Mouse (Mus musculus) adrenal gland, adult (tissue): ENCODE results near the gene Slmap.

Experiments used
- DNase-seq, 2 experiments: peaks; one replicate each; pipeline ENCODE4 v3.0.0; 2022 to 2023; ENCODE audit warnings: low spot score in 1 of 2; ENCODE audit not compliant: inconsistent age in 2 of 2

Slmap gene

DNA sequence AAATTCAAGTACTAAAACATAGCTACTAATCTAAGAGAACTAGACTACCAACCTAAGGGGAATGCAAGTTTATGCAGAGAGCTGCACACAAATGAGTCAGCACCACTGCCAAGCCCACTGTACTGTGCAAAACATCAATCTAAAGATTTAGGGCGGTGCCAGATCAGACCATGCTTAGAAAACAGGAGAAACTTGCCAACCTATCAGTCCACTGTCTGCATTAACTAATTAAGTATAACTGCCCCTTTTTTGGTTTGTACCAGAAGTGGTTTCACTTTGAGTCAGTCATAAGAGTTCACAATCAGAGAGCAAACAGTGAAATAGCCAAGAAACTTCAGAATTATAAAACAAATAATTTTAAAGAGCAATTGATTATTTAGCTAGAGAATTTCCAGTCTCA lies 53.3 kb downstream of the Slmap start:
- DNase-seq: no peak

DNA sequence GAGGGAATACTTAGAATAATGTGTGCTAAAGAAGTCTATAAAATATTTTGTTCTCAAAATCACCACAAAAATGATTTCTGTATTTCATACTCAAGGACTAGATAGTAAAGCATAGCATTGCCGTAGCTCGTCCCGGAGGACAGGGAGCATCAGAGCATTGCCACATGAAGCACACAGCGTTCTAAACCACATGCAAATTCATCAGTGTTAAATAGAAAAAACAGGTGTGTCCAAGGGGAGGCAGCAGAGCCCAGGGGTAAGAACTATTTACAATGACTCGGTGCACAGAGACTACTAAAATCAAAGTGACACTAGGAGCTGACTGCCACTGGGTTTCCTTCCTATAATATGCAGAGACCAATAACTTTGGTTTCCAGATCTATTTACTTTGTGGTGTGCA lies 57.0 kb downstream of the Slmap start:
- no peak for DNase-seq

DNA sequence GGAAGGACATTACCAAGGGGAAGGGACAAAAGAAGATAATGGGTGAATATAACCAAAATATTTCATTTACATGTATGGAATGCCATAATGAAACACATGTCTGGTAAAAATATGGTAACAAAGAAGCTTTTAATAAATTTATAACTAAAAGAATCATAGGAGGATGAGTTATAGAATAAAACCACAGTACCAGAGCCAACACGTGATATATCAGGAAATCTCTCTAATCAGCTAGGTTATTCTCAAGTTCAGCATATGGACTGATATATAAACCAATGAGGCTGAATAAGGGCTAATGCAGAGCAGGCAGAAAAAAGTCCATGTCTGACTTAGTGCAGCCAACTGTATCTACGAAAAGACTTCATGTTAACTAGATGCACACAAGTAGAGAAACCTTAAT lies 58.3 kb downstream of the Slmap start:
- no peak for DNase-seq

DNA sequence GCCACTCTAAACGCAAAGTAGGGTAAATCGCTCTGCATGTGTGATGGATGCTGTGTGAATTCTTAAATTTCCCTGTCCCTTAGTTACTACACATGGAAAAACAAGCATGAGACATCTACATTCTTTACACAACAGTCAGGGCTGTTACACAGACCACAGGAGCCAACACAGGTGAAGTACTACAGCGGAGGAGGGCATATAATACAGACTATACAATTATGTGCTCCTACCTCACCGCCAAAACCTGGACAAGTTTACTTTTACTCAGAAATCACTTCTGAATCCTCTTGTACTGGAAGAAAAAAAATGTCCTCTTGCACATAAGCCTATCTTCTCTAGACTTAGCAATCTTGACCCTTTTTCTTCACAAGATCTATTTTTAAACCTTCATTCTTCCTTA lies 66.8 kb downstream of the Slmap start:
- DNase-seq: no peak

DNA sequence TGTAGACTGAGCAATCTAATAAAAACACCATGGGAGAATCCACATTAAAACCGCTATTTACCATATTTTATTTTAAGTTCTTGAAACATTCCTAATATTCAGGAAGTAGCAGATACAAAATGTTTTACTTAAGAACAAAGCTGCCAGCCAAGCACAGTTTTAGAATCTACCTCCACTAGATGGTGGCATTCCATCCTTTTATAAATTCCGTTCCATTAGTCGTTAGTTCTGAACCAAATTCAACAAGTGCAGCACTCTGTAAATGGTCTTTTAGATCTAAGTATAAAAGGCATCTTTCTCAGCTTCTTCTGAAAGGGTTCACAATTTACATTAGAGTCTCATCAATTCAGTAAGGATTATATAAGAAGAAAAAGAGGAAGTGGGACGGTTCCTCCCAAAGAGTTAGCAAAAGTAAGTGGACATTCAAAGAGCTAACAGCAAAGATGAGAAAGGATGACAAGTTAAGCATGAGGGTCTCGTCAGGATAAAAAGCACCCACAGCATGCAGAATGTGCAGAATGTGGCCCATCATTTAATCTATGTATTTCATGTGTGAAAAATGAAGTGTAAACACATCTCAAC lies 68.1 kb downstream of the Slmap start:
- DNase-seq: no peak

DNA sequence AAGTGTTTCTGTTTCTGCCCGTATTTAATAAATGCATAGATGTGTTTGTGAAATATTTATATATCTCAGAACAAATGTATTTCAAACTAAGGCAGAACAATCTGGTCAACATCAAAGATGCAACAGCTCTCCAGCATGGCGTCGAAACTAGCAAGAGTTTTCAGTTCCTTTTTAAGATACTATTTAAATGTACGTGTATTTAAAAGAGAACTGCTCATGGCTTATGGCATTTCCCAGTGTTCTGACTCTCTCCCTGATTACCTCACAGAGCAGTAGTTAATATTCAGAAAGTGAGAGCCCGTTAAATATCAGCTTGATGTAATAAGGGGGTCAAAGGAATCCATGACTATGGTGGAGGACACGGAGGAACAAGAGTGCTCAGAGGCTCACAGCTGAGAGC lies 68.8 kb downstream of the Slmap start:
- no peak for DNase-seq

DNA sequence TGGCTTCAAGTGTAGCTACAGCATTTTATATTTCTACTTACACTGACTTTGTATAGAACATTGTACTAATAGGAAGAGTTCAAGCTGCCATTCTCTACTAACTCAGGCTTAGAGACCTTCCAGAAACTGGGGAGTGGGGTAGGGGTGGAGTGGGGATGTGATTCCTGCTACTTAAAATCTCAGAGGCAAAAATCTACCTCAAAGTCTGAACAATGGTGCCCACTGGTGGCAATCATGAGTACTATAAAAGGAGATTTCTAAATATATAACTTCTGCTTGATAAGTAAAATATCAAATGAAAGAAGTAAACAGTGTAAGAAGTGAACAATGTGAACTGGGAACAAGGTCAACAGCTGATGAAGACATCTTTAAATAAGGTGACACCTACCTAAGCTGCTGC lies 75.2 kb downstream of the Slmap start:
- DNase-seq: peak in 1 of 2 experiments; percentile 67

DNA sequence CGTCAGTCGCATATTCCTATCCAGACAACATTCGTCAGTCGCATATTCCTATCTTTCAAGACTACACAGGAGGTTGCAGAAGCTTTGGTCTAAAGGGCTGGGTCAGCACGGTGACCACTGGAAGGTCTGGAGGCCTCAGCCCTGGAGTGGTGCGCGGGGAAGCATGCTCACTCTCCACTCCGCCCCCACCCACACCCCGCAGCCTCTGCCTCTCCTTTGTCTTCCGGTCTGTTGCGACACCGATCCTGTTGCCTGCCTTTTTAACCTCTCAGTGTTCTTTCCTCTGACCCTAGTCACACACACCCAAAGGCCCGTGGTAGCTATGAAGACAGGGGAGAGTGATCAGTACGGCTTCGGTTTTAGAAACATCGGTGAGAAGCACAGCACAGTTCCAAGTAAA lies 79.9 kb downstream of the Slmap start:
- DNase-seq: peak in 1 of 2 experiments; percentile 25

DNA sequence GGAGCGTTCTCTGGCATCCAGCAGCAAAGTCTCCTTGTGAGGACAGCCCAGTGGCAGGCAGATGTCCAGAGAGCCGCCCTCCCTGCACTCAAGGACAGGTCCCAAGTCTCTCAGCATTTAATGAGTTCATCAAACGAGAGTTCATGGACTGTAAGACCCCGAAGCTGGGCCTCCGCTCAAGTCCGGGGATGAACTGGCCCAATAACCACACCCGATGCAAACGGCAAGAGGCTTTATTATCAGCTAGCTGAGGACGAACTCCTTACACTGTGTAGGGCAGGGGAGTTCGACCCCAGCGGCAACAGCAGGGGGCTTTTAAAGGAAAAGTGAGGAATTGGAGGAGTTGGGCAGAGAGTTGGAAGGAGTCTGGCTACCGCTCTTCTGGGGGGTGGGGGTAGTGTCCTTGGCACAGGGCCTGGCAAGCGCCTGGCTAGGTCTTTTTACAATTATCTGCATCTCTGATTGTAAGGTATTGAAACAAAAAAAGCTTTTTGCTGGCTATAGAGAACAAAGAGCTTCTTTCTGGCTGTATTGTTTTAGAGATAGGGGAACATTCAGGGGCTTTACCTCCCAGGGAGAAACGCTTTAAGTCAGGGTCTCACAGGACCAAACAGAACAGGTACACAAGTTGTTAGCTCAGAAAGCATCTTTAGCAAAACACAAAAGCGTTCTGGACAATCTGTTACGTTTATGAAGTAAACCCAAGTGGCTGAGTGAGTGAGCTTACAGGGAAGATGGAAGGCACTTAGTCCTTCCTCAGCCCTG lies 84.5 kb downstream of the Slmap start:
- DNase-seq: peak; percentile 45 to 74

DNA sequence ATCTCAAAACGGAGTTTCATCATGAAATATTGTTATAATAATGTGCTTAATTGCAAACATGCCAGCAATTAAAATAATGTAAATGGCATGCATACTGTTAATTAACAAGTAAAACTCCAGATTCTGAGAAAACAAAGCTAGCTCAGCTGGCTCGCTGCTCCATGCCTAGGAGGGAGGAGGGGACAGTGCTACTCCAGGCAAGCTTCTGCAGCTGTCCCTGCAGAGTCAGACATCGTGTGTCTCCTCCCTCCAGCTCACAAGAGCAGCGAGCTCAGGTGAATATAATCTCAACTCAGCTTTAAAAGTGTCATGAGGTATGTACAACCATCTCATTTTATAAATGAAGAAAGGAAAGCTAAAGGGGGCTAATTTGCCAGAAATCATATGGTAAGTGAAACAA lies 86.2 kb downstream of the Slmap start:
- DNase-seq: no peak

DNA sequence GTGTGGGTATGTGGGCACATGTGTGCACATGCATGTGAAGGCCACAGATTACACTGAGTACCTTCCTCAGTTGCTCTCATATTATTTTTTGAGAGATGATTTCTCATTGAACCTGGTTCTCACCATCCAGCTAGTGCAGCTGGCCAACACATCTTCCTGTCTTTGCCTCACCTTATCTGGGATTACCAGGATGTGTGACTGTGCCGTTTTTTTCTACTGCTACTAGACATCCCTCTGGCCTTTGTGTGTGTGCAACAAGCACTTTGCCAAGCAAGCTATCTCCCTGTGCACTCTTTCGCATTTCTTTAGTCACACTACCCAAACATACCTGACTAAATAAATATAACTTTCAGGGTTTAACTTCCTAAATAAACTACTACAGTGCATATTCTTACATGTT lies 87.5 kb downstream of the Slmap start:
- DNase-seq: no peak

DNA sequence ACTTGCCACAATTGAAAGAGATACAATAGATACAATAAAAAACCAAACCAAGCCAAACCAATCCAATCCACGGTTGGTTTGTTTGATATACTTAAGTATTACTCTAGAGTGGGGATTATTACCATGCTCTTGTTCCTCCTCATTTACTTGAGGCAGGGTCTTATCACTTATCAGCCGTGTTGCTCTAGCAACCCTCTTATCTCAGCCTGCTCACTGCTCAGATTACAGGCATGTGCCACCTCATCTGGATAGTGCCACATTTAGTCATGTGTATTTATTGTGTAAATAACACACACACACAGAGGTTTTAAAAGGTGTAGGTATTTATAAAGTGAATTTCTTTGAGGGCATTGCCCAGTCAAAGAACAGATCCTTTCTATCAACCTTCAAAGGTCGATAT lies 88.2 kb downstream of the Slmap start:
- DNase-seq: no peak

DNA sequence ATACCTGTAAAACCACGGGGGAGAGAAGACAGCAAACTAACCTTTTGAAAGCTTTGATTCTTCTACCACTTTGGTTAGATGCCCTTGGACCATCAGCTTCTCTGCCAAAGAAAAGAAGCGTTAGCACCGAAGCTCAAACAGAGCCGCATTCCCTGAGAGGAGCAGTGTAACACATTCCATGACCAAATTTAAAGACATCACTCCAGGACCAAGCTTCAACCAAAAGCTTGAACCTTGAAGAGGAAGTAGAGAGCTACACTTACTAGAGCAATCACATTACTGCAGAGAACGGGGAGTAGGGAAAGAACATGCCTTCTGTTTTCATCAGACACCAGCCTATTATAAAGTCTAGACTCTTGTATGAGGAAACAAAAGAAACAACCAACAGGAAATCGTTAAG lies 92.2 kb downstream of the Slmap start:
- no peak for DNase-seq

DNA sequence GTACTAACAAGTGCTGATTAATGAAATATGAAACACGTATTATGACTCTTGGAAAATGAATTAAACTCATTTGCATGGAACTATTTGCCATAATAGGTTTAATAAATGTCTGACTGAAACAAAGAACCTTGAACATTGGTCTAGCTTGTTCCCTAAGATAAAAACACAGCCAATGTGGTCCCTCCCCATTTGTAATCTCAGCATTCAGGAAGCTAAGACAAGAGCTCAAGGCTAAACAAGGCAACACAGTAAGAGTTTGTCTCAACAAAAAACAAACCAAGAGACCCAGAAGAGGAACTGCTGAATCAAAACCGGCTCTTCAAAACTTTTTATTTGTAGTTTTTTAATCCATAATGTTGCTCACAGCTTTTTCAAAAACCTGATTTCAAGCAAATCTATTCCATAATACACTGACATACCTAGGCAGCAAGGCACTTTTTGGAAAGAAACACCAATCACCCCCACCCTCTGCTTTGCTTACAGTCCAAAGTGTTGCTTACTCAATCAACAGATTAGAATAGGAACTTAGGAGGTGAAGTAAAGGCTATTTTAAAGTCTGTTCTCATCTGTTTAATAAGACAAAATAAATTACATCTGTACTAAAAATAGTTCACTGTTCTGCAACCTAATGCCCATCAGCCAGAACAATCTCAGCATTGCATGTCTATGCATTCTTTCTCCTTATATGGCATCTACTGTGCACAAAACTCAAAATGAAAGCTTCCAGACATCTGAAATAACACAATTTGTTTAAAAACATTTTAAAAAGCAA lies 93.5 kb downstream of the Slmap start:
- peak; percentile 13 to 45 for DNase-seq

DNA sequence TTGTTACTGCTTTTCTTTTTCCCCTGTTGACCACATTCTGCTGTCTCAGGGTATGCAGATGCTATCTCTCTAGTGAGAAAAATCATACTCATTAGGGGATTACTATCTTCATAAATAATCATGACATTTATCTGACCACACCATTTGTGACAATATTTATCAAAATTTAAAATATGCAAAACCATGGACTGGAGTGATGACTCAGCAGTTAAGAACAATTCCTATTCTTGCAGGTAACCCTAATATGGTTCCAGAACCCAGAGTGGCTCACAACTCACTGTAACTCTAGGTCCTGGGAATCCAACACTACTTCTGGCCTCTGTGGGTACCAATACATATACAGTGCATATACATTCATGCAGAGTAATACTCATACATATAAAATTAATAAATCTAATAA lies 94.7 kb downstream of the Slmap start:
- DNase-seq: no peak

DNA sequence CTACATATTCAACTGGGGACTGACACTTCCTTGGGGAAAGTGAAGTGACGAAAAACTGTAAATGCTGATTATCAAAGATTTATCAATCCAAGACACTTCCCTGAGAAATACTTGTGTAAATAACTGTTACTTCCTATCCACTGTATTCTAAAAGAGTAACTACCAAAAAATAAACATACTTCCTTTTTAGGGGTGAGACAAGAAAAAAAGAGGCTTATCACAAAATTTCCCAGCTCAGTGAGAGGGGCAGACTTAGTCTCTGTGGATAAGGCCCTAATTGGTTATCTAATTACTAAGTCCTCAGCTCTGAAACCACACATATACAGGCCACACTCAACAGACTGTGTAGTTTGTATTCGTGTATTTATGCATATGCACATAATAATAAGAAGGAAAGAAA lies 97.0 kb downstream of the Slmap start:
- no peak for DNase-seq

DNA sequence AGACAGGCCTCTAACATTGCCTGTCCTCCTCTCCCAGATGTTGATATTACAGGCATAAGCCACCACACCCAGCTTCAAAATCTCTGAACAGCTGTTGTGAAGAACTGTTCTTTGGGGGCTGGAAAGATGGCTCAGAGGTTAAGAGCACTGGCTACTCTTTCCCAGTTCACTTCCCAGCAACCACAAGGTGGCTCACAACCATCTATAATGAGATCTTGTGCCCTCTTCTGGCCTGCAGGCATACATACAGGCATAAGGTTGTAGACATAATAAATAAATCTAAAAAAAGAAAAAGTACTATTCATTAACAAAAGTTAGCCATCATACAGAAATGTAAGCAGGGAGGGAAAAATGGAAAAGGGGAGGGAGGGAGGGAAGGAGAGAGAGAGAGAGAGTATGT lies 98.4 kb downstream of the Slmap start:
- peak in 1 of 2 experiments; percentile 42 for DNase-seq

DNA sequence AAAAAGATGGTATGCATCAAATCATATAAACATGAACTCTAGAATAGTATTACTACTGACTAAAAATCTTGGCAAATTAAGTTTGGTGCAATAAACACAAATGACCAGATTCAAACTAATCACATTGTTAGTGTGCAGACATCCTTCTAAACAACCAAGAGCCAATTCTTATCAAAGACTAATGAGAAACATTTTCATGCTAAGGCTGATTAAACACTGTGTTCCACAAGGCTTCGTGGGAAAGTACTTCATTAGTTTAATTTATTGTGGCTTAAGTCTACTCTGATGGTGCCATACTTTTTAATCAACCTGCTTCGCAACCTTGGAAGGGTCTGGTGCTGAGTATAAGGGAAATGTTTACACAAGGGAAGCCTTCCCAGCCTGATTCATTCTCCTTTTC lies 102.4 kb downstream of the Slmap start:
- DNase-seq: no peak

DNA sequence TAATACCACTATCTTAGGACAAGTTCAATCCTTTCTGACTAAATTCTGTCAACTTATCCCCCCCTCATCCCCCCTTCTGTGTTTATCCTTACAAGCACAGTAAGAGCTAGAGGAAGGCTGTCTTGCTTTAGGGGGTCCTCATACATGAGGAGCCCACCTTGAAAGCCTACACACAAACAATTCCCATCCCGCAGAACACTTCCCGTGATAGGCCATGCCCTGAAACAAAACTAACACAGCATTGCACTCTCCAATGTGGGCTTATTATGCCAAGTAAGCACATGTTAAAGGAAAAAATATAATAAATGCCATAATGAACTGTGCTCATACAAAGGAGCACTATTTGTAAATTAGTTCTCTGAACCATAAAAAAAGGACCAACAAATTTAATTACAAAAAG lies 102.8 kb downstream of the Slmap start:
- DNase-seq: no peak

DNA sequence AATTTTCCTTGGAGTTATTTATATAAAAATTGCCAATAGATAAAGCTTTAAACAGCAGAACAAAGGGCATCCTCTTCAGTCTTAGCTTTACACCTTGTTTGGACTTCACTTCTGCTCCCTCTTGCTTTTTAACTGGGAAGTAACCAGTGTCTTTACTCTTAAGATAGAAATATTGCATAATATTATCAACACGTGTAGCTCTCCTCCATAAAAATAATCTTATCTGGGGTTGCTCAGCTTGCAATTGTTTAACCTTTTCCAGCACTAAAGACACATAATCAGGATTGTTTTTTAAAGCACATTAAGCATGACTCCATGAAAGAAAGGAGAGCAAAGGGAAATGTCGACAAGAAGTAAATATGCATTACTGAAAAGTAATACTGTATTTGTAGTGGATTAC lies 114.5 kb downstream of the Slmap start:
- no peak for DNase-seq

DNA sequence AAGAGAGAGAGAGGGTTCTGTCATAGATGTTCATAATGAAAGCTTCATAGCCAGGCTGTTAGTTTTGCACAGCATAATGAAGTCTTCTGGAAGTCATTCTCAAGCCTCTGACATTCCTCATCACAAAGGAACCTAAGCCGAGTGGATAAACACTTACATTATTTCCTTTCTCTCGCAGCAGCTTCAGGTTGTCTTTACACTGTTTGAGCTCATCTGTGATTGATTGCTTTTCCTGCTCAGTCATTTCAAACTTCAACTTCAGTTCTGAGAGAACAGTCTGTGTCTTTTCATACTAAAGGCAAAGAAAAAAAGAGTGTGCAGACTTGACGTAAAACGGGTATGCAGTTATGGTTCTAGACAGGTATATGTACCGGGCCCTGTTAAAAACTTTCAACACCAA lies 116.8 kb downstream of the Slmap start:
- no peak for DNase-seq

DNA sequence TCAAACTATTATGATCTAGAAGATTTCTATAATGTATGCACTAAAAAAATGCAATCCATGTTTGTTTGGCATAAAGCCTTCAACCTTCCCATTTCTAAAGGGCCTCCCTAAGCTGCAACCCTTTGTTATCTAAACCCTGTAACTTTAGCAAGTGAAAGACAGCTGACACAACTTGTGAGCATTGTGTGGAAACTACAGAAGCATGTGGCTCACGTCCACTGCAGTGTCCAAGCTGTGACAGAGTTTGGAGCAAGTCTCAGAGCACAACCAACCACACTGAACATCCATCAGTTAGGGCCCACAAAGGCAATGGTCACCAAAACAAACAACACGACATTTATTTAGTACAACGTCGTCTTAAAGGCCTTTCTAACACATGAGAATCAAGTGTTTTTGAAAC lies 117.6 kb downstream of the Slmap start:
- DNase-seq: no peak
